ENCODE assay signal across 24 mouse cellular contexts in genomic region chr16:52371956-52372355, GRCm38 (mm10).
DNase-seq lines count a peak whose midpoint lies in the region; ATAC-seq and TF ChIP-seq lines count a peak whose summit lies in the region.
"Had no signal": no experiment of that assay in that cellular context is flagged by ENCODE, and none has a peak within 500 bp of the region (broad histone marks: within the 10 kb centered on the region; RNA-seq: fewer than 3 reads in every experiment).

No protein-coding gene starts in this region.

- peaks cover 14% of the 10 kb centered on the region for H3K79me2 ChIP-seq in myocyte (ENCODE audit: control insufficient read depth, insufficient read depth)

- no peak for TF ChIP-seq CTCF in liver, postnatal 0 days (IDR thresholded peaks at IDR 0.05; ENCODE audit: low read depth)

- no peaks in the 10 kb centered on the region for H3K9me3 ChIP-seq in liver, postnatal 0 days (ENCODE audit: low read length)
- no peaks in the 10 kb centered on the region for H3K9me3 ChIP-seq in forebrain, embryonic 10.5 days
- H3K9me3 ChIP-seq: embryonic facial prominence, embryonic 12.5 days; embryonic facial prominence, embryonic 15.5 days; forebrain, embryonic 13.5 days; hindbrain, embryonic 12.5 days; hindbrain, embryonic 15.5 days had no signal

- no peaks in the 10 kb centered on the region for H3K4me1 ChIP-seq in liver, postnatal 0 days (ENCODE audit: insufficient read depth)
- H3K4me1 ChIP-seq in forebrain, embryonic 10.5 days, result no peaks in the 10 kb centered on the region
- H3K4me1 ChIP-seq: embryonic facial prominence, embryonic 12.5 days; embryonic facial prominence, embryonic 15.5 days; forebrain, embryonic 13.5 days; hindbrain, embryonic 12.5 days; hindbrain, embryonic 15.5 days had no signal

- 41% methylated on average over 2 of the region's 2 CpGs for WGBS in liver, postnatal 0 days (ENCODE audit: insufficient replicate concordance)
- WGBS in forebrain, embryonic 10.5 days, result 96% methylated on average over 2 of the region's 2 CpGs

- no peak overlapping the region for H3ac ChIP-seq in myocyte (ENCODE audit: control insufficient read depth, insufficient read length)

- ATAC-seq in liver, postnatal 0 days, result no peak
- peak; percentile 93 for ATAC-seq in granulocyte monocyte progenitor cell, adult 5-6 weeks (replicated peaks; ENCODE audit: poor library complexity, severe bottlenecking)
- ATAC-seq: CD4-positive, CD25-positive, alpha-beta regulatory T cell, adult 4 months; forebrain, embryonic 13.5 days; forebrain, embryonic 16.5 days had no signal

- no peak for TF ChIP-seq POLR2A in myocyte (IDR thresholded peaks at IDR 0.05; ENCODE audit: insufficient read length, low read depth)

- no peak overlapping the region for H3K4me2 ChIP-seq in liver, postnatal 0 days (ENCODE audit: low read depth, low read length)
- H3K4me2 ChIP-seq in myocyte (ENCODE audit: low read depth), result no peak overlapping the region
- H3K4me2 ChIP-seq: embryonic facial prominence, embryonic 12.5 days; embryonic facial prominence, embryonic 15.5 days; forebrain, embryonic 13.5 days; heart, embryonic 11.5 days; hindbrain, embryonic 12.5 days; hindbrain, embryonic 15.5 days had no signal

- 0 out of 2 replicates have a peak, but pooled peaks have one; percentile 7 for TF ChIP-seq EP300 in liver, postnatal 0 days (IDR thresholded peaks at IDR 0.05; ENCODE audit: low read depth)

- intact Hi-C loops in left cerebral cortex, postnatal 25 days (cut with DNase I), result no loop called here

- no peak overlapping the region for H3K9ac ChIP-seq in liver, postnatal 0 days (replicated peaks)
- H3K9ac ChIP-seq: embryonic facial prominence, embryonic 12.5 days; embryonic facial prominence, embryonic 15.5 days; forebrain, embryonic 13.5 days; hindbrain, embryonic 12.5 days; hindbrain, embryonic 15.5 days had no signal

- H3K4me3 ChIP-seq in liver, postnatal 0 days (ENCODE audit: low read depth, low read length), result no peak overlapping the region
- no peak overlapping the region for H3K4me3 ChIP-seq in myocyte
- H3K4me3 ChIP-seq in forebrain, embryonic 10.5 days, result no peak overlapping the region
- H3K4me3 ChIP-seq: embryonic facial prominence, embryonic 12.5 days; embryonic facial prominence, embryonic 15.5 days; forebrain, embryonic 13.5 days; hindbrain, embryonic 12.5 days; hindbrain, embryonic 15.5 days had no signal

- H3K27ac ChIP-seq in liver, postnatal 0 days (ENCODE audit: low read depth), result no peak overlapping the region
- no peak overlapping the region for H3K27ac ChIP-seq in forebrain, embryonic 10.5 days
- H3K27ac ChIP-seq: embryonic facial prominence, embryonic 12.5 days; embryonic facial prominence, embryonic 15.5 days; forebrain, embryonic 13.5 days; hindbrain, embryonic 12.5 days; hindbrain, embryonic 15.5 days had no signal

- no peaks in the 10 kb centered on the region for H3K27me3 ChIP-seq in liver, postnatal 0 days (ENCODE audit: insufficient read depth, low read length)
- no peaks in the 10 kb centered on the region for H3K27me3 ChIP-seq in myocyte (ENCODE audit: control insufficient read depth, insufficient read depth, insufficient read length)
- H3K27me3 ChIP-seq in forebrain, embryonic 10.5 days (ENCODE audit: poor library complexity, severe bottlenecking), result no peaks in the 10 kb centered on the region
- H3K27me3 ChIP-seq: embryonic facial prominence, embryonic 12.5 days; embryonic facial prominence, embryonic 15.5 days; forebrain, embryonic 13.5 days; hindbrain, embryonic 12.5 days; hindbrain, embryonic 15.5 days had no signal

- no peak for DNase-seq in liver, postnatal 0 days
- DNase-seq in liver (no peak), 416B (ENCODE audit: low read depth) (peak; percentile 51)
- DNase-seq in left cerebral cortex, postnatal 25 days (ENCODE audit: low spot score in 2 of 2), result no peak
- DNase-seq in forebrain, embryonic 10.5 days (ENCODE audit: extremely low spot score, low spot score), result no peak
- DNase-seq: adrenal gland, adult 2 months; adrenal gland, postnatal 14 days; B cell, adult 2 months; cerebellum, adult 11 months; cerebellum, adult 2 months; cerebellum, adult 9-11 months; gastrocnemius, postnatal 10 days; gastrocnemius, postnatal 36 days; heart, adult 11 months had no signal

- no peaks in the 10 kb centered on the region for H3K36me3 ChIP-seq in liver, postnatal 0 days (replicated peaks; ENCODE audit: insufficient read depth, low read length)
- no peaks in the 10 kb centered on the region for H3K36me3 ChIP-seq in myocyte (ENCODE audit: control insufficient read depth, insufficient read depth)
- H3K36me3 ChIP-seq in forebrain, embryonic 10.5 days (replicated peaks), result no peaks in the 10 kb centered on the region
- H3K36me3 ChIP-seq: embryonic facial prominence, embryonic 12.5 days; embryonic facial prominence, embryonic 15.5 days; hindbrain, embryonic 12.5 days; hindbrain, embryonic 15.5 days had no signal

TF ChIP-seq in myocyte, 11 proteins besides CTCF, POLR2A, EP300 and RAD21:
- TF ChIP-seq USF1 (IDR thresholded peaks at IDR 0.05; ENCODE audit: low read depth), result no peak
- TF ChIP-seq MYOD1 (IDR thresholded peaks at IDR 0.05; ENCODE audit: control insufficient read depth in 1 of 3, insufficient read length in 2 of 3, low read depth in 2 of 3), result no peak
- TF ChIP-seq CEBPB (IDR thresholded peaks at IDR 0.05; ENCODE audit: insufficient read depth, poor library complexity, severe bottlenecking), result peak; percentile 74
- TF ChIP-seq SRF (IDR thresholded peaks at IDR 0.05; ENCODE audit: control insufficient read depth, insufficient read length, low read depth), result no peak
- TF ChIP-seq POLR2AphosphoS2 (IDR thresholded peaks at IDR 0.05; ENCODE audit: insufficient read length, low read depth), result no peak
- no peak for TF ChIP-seq TCF3 (IDR thresholded peaks at IDR 0.05; ENCODE audit: insufficient read length, low read depth)
